Comparison of ENCODE assay signal across 24 mouse cellular contexts in genomic region chr2:20541261-20541660, GRCm38 (mm10).
DNase-seq lines count a peak whose midpoint lies in the region; ATAC-seq and TF ChIP-seq lines count a peak whose summit lies in the region.
"Had no signal": no experiment of that assay in that cellular context is flagged by ENCODE, and none has a peak within 500 bp of the region (broad histone marks: within the 10 kb centered on the region; RNA-seq: fewer than 3 reads in every experiment).

No protein-coding gene starts in this region.

- H3K27me3 ChIP-seq in intestine, embryonic 15.5 days (replicated peaks), result no peaks in the 10 kb centered on the region
- no peaks in the 10 kb centered on the region for H3K27me3 ChIP-seq in intestine, postnatal 0 days (replicated peaks; ENCODE audit: control insufficient read depth, insufficient read depth, low read length)
- no peaks in the 10 kb centered on the region for H3K27me3 ChIP-seq in liver, embryonic 15.5 days
- H3K27me3 ChIP-seq in liver, embryonic 11.5 days (replicated peaks; ENCODE audit: control insufficient read depth, insufficient read depth, low read length), result no peaks in the 10 kb centered on the region
- H3K27me3 ChIP-seq in intestine, embryonic 16.5 days (replicated peaks; ENCODE audit: control insufficient read depth, insufficient read depth, low read length), result no peaks in the 10 kb centered on the region
- H3K27me3 ChIP-seq: CH12.LX; embryonic facial prominence, embryonic 12.5 days; forebrain, embryonic 13.5 days; forebrain, embryonic 15.5 days; Patski had no signal

- H3K27ac ChIP-seq in intestine, embryonic 15.5 days, result no peak overlapping the region
- H3K27ac ChIP-seq in intestine, postnatal 0 days (ENCODE audit: low read depth, low read length), result no peak overlapping the region
- no peak overlapping the region for H3K27ac ChIP-seq in liver, embryonic 15.5 days (replicated peaks)
- H3K27ac ChIP-seq in liver, embryonic 11.5 days (ENCODE audit: low read depth, low read length), result no peak overlapping the region
- H3K27ac ChIP-seq in intestine, embryonic 16.5 days (ENCODE audit: low read length), result no peak overlapping the region
- H3K27ac ChIP-seq: embryonic facial prominence, embryonic 10.5 days; embryonic facial prominence, embryonic 12.5 days; forebrain, embryonic 13.5 days; forebrain, embryonic 15.5 days had no signal

- no peak for DNase-seq in liver, embryonic 11.5 days (ENCODE audit: low spot score)
- no peak for DNase-seq in frontal cortex, postnatal 10 days (ENCODE audit: low spot score in 2 of 2)
- DNase-seq: adrenal gland, adult 8-10 months; adrenal gland, postnatal 14 days; adrenal gland, postnatal 36 days; B cell, adult 2 months; cerebellum, adult 11-12 months; cerebellum, adult 2 months; cerebellum, adult 9-10 months; cerebellum, postnatal 10 days; cerebellum, postnatal 25 days had no signal

- H3K9ac ChIP-seq in intestine, embryonic 15.5 days, result no peak overlapping the region
- no peak overlapping the region for H3K9ac ChIP-seq in intestine, postnatal 0 days (ENCODE audit: low read depth, low read length)
- no peak overlapping the region for H3K9ac ChIP-seq in liver, embryonic 15.5 days
- H3K9ac ChIP-seq in liver, embryonic 11.5 days (ENCODE audit: low read depth, low read length), result no peak overlapping the region
- no peak overlapping the region for H3K9ac ChIP-seq in intestine, embryonic 16.5 days (ENCODE audit: low read depth, low read length)
- H3K9ac ChIP-seq: embryonic facial prominence, embryonic 12.5 days; forebrain, embryonic 13.5 days; forebrain, embryonic 15.5 days had no signal

- TF ChIP-seq CTCF in intestine, postnatal 0 days (IDR thresholded peaks at IDR 0.05; ENCODE audit: low read depth), result no peak

- peaks cover 4% of the 10 kb centered on the region; the same call in 1 of the 2 replicates for H3K4me1 ChIP-seq in intestine, embryonic 15.5 days (replicated peaks)
- H3K4me1 ChIP-seq in intestine, postnatal 0 days (replicated peaks; ENCODE audit: control insufficient read depth, insufficient read depth, low read length), result peaks cover 3% of the 10 kb centered on the region; the same call in 1 of the 2 replicates
- H3K4me1 ChIP-seq in liver, embryonic 15.5 days (replicated peaks), result no peaks in the 10 kb centered on the region
- no peaks in the 10 kb centered on the region for H3K4me1 ChIP-seq in liver, embryonic 11.5 days (replicated peaks; ENCODE audit: control insufficient read depth, insufficient read depth, low read length)
- H3K4me1 ChIP-seq in intestine, embryonic 16.5 days (ENCODE audit: control insufficient read depth, insufficient read depth, low read length), result peaks cover 7% of the 10 kb centered on the region

- no peaks in the 10 kb centered on the region for H3K36me3 ChIP-seq in intestine, embryonic 15.5 days
- 0 out of 2 replicates have a peak, but pooled peaks cover 5% of the 10 kb centered on the region for H3K36me3 ChIP-seq in intestine, postnatal 0 days (ENCODE audit: control insufficient read depth, insufficient read depth)
- H3K36me3 ChIP-seq in liver, embryonic 15.5 days (replicated peaks), result no peaks in the 10 kb centered on the region
- H3K36me3 ChIP-seq in liver, embryonic 11.5 days (ENCODE audit: control insufficient read depth, insufficient read depth, low read length), result no peaks in the 10 kb centered on the region
- H3K36me3 ChIP-seq in intestine, embryonic 16.5 days (ENCODE audit: control insufficient read depth, insufficient read depth, low read length), result no peaks in the 10 kb centered on the region
- H3K36me3 ChIP-seq: embryonic facial prominence, embryonic 12.5 days; forebrain, embryonic 15.5 days; G1E had no signal

- H3K9me3 ChIP-seq in intestine, embryonic 15.5 days, result no peaks in the 10 kb centered on the region
- H3K9me3 ChIP-seq in intestine, postnatal 0 days (ENCODE audit: control insufficient read depth), result no peaks in the 10 kb centered on the region
- no peaks in the 10 kb centered on the region for H3K9me3 ChIP-seq in liver, embryonic 15.5 days (replicated peaks)
- H3K9me3 ChIP-seq in liver, embryonic 11.5 days (ENCODE audit: control insufficient read depth, low read length), result no peaks in the 10 kb centered on the region
- H3K9me3 ChIP-seq in intestine, embryonic 16.5 days (ENCODE audit: control insufficient read depth, low read length), result no peaks in the 10 kb centered on the region
- H3K9me3 ChIP-seq: embryonic facial prominence, embryonic 10.5 days; embryonic facial prominence, embryonic 12.5 days; forebrain, embryonic 15.5 days; G1E had no signal

- H3K4me2 ChIP-seq in intestine, embryonic 15.5 days (replicated peaks), result no peak overlapping the region
- H3K4me2 ChIP-seq in intestine, postnatal 0 days (replicated peaks; ENCODE audit: low read depth), result no peak overlapping the region
- no peak overlapping the region for H3K4me2 ChIP-seq in liver, embryonic 15.5 days
- H3K4me2 ChIP-seq in liver, embryonic 11.5 days, result no peak overlapping the region
- H3K4me2 ChIP-seq in intestine, embryonic 16.5 days (ENCODE audit: low read depth, low read length), result no peak overlapping the region
- H3K4me2 ChIP-seq: embryonic facial prominence, embryonic 12.5 days; forebrain, embryonic 13.5 days; forebrain, embryonic 15.5 days had no signal

- no peak overlapping the region for H3K4me3 ChIP-seq in intestine, embryonic 15.5 days (replicated peaks)
- no peak overlapping the region for H3K4me3 ChIP-seq in intestine, postnatal 0 days (ENCODE audit: low read depth, low read length)
- H3K4me3 ChIP-seq in liver, embryonic 15.5 days (replicated peaks), result no peak overlapping the region
- no peak overlapping the region for H3K4me3 ChIP-seq in liver, embryonic 11.5 days (ENCODE audit: low read depth, low read length)
- H3K4me3 ChIP-seq in intestine, embryonic 16.5 days (ENCODE audit: low read length), result no peak overlapping the region
- H3K4me3 ChIP-seq: embryonic facial prominence, embryonic 10.5 days; embryonic facial prominence, embryonic 12.5 days; forebrain, embryonic 13.5 days; forebrain, embryonic 15.5 days had no signal

- ATAC-seq in intestine, embryonic 15.5 days, result 0 out of 2 replicates have a peak, but pooled peaks have one; percentile 18
- ATAC-seq in intestine, postnatal 0 days, result no peak
- peak; percentile 40; the same call in 1 of the 2 replicates for ATAC-seq in liver, embryonic 15.5 days (ENCODE audit: insufficient read depth)
- ATAC-seq in liver, embryonic 11.5 days (replicated peaks; ENCODE audit: low FRiP score), result no peak
- 0 out of 2 replicates have a peak, but pooled peaks have one; percentile 25 for ATAC-seq in intestine, embryonic 16.5 days
- ATAC-seq: activated CD4-positive, CD25-positive, alpha-beta regulatory T cell, adult 4 months; CD4-positive, CD25-positive, alpha-beta regulatory T cell, adult 4 months; forebrain, embryonic 13.5 days; forebrain, embryonic 15.5 days had no signal

Comparison
In these comparisons a context has a peak if more than half of its experiments do, and no peak if none do; other contexts are left out.
1. ATAC-seq: peak in intestine, embryonic 15.5 days (single experiment), liver, embryonic 15.5 days (single experiment) and intestine, embryonic 16.5 days (single experiment); none in intestine, postnatal 0 days (single experiment) and liver, embryonic 11.5 days (single experiment).